In the genomic region with DNA sequence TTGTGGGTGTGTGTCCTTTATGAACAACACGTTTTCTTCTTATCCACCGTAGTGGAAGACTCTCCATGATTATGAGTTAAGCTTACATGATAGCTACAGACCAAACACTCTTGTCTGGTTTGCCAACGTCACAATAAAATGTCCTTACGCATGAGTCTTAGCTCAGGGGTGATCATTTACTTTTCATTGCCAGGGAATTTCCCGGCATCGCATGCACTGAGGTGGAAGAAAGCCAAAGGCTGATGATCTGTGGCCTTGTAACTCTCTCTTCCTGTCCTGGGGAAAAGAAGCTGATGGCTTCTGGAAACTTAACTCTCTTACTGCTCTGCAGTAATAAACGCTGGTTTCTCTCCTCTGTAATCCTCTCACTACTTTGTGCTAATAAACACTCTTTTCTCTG, we compare ENCODE assay signal across 13 mouse cellular contexts. TPM values are rescaled to one million over a fixed set of nuclear protein-coding genes. Genes with fewer than 3 reads are reported as not detected.
DNase-seq lines count a peak whose midpoint lies in the region; ATAC-seq and TF ChIP-seq lines count a peak whose summit lies in the region.
"Had no signal": no experiment of that assay in that cellular context is flagged by ENCODE, and none has a peak within 500 bp of the region (broad histone marks: within the 10 kb centered on the region; RNA-seq: fewer than 3 reads in every experiment).

No protein-coding gene starts in this region.

- no peaks in the 10 kb centered on the region for H3K27me3 ChIP-seq in heart, embryonic 11.5 days (ENCODE audit: control insufficient read depth, insufficient read depth, low read length)
- no peaks in the 10 kb centered on the region for H3K27me3 ChIP-seq in lung, postnatal 0 days (replicated peaks; ENCODE audit: insufficient read depth, low read length)
- H3K27me3 ChIP-seq: hindbrain, embryonic 13.5 days; midbrain, embryonic 13.5 days had no signal

- no peaks in the 10 kb centered on the region for H3K9me3 ChIP-seq in heart, embryonic 11.5 days (replicated peaks; ENCODE audit: control insufficient read depth, low read length)
- H3K9me3 ChIP-seq in lung, postnatal 0 days (ENCODE audit: low read length), result no peaks in the 10 kb centered on the region
- H3K9me3 ChIP-seq: forebrain, embryonic 10.5 days; hindbrain, embryonic 13.5 days; midbrain, embryonic 13.5 days had no signal

- H3K4me1 ChIP-seq in heart, embryonic 11.5 days (ENCODE audit: control insufficient read depth, insufficient read depth, low read length), result no peaks in the 10 kb centered on the region
- H3K4me1 ChIP-seq in lung, postnatal 0 days (ENCODE audit: insufficient read depth, low read depth, low read length), result no peaks in the 10 kb centered on the region
- H3K4me1 ChIP-seq: forebrain, embryonic 10.5 days; hindbrain, embryonic 13.5 days; midbrain, embryonic 13.5 days had no signal

- peak; percentile 95 for DNase-seq in heart, adult 11 months
- DNase-seq in adrenal gland, adult 8-10 months, result peak; percentile 75
- DNase-seq in heart, postnatal 25 days (ENCODE audit: low spot score), result peak; percentile 13
- DNase-seq in lung, postnatal 0 days (ENCODE audit: low spot score), result peak; percentile 56
- no peak for DNase-seq in thymus, postnatal 36 days
- no peak for DNase-seq in thymus, postnatal 10 days (ENCODE audit: low spot score in 2 of 2)
- no peak for DNase-seq in cerebellum, adult 9-11 months
- DNase-seq: cerebellum, adult 11-12 months; thymus, adult 18-20 months had no signal

- no peak for TF ChIP-seq CTCF in lung, postnatal 0 days (IDR thresholded peaks at IDR 0.05)

- TF ChIP-seq EP300 in lung, postnatal 0 days (IDR thresholded peaks at IDR 0.05), result no peak

- no peak for ATAC-seq in heart, embryonic 11.5 days (replicated peaks; ENCODE audit: insufficient number of reproducible peaks, low FRiP score, low TSS enrichment)
- no peak for ATAC-seq in lung, postnatal 0 days
- ATAC-seq: midbrain, embryonic 13.5 days had no signal

- intact Hi-C loops in heart, postnatal 25 days (cut with DNase I), result loop anchor here (10.0 kb wide), 2 partner anchors 125 to 365 kb away; no protein-coding TSS in a partner anchor

- no peak overlapping the region for H3K9ac ChIP-seq in heart, embryonic 11.5 days (ENCODE audit: low read depth, low read length)
- no peak overlapping the region for H3K9ac ChIP-seq in lung, postnatal 0 days (replicated peaks; ENCODE audit: low read depth)
- H3K9ac ChIP-seq: hindbrain, embryonic 13.5 days; midbrain, embryonic 13.5 days had no signal

- 83% methylated on average over 7 of the region's 7 CpGs for WGBS in heart, embryonic 11.5 days (ENCODE audit: insufficient replicate concordance)
- 46% methylated on average over 7 of the region's 7 CpGs for WGBS in lung, postnatal 0 days

- no peak overlapping the region for H3K27ac ChIP-seq in heart, embryonic 11.5 days (ENCODE audit: low read depth, low read length)
- no peak overlapping the region for H3K27ac ChIP-seq in lung, postnatal 0 days (ENCODE audit: low read length)
- H3K27ac ChIP-seq: forebrain, embryonic 10.5 days; hindbrain, embryonic 13.5 days; midbrain, embryonic 13.5 days had no signal

- peaks cover 4% of the 10 kb centered on the region; the same call in 1 of the 2 replicates for H3K36me3 ChIP-seq in heart, embryonic 11.5 days (ENCODE audit: control insufficient read depth, insufficient read depth, low read length)
- no peaks in the 10 kb centered on the region for H3K36me3 ChIP-seq in lung, postnatal 0 days (ENCODE audit: insufficient read depth, low read length)
- H3K36me3 ChIP-seq: hindbrain, embryonic 13.5 days; midbrain, embryonic 13.5 days had no signal

- H3K4me2 ChIP-seq in heart, embryonic 11.5 days, result no peak overlapping the region
- no peak overlapping the region for H3K4me2 ChIP-seq in lung, postnatal 0 days (replicated peaks; ENCODE audit: low read depth, low read length)
- H3K4me2 ChIP-seq: hindbrain, embryonic 13.5 days; midbrain, embryonic 13.5 days had no signal

- no peak overlapping the region for H3K4me3 ChIP-seq in heart, embryonic 11.5 days (ENCODE audit: low read depth, low read length)
- no peak overlapping the region for H3K4me3 ChIP-seq in lung, postnatal 0 days (ENCODE audit: low read depth, low read length)
- H3K4me3 ChIP-seq: forebrain, embryonic 10.5 days; hindbrain, embryonic 13.5 days; midbrain, embryonic 13.5 days had no signal

RNA-seq across cellular contexts. Expression of a gene that starts 8.1 kb away (rescaled TPM):
- polyA plus RNA-seq in heart, embryonic 11.5 days (2014; fragmentation: Nextera tagmentation; extraction: Ambion mirVana), result 25.3 and 25.8 TPM in 2 replicates
- 100 to 1,000 TPM; 122 to 289 (median 183) TPM for total RNA-seq in adrenal gland, adult 8-10 months (2022)
- 10 to 100 TPM; 48.0 to 57.5 TPM for total RNA-seq in heart, postnatal 25 days (2021)
- 12.1 and 13.1 TPM in 2 replicates for polyA plus RNA-seq in lung, postnatal 0 days (2015; fragmentation: Nextera tagmentation; extraction: Ambion mirVana)

RNA-seq across cellular contexts. Expression of a gene that starts 41.3 kb away (rescaled TPM):
- 63.3 and 75.2 TPM in 2 replicates for polyA plus RNA-seq in heart, embryonic 11.5 days (2014; fragmentation: Nextera tagmentation; extraction: Ambion mirVana)
- total RNA-seq in adrenal gland, adult 8-10 months (2022), result 100 to 1,000 TPM; 176 to 225 (median 190) TPM
- total RNA-seq in heart, postnatal 25 days (2021), result 10 to 100 TPM; 61.5 to 66.9 TPM
- 63.8 and 67.2 TPM in 2 replicates for polyA plus RNA-seq in lung, postnatal 0 days (2015; fragmentation: Nextera tagmentation; extraction: Ambion mirVana)

Comparison
In these comparisons a context has a peak if more than half of its experiments do, and no peak if none do; other contexts are left out.
1. DNase-seq: peak in heart, adult 11 months (single experiment), adrenal gland, adult 8-10 months (single experiment), heart, postnatal 25 days (single experiment) and lung, postnatal 0 days (single experiment); none in thymus, postnatal 36 days (0 of 2), thymus, postnatal 10 days (0 of 2) and cerebellum, adult 9-11 months (single experiment).